Mouse (Mus musculus): Measurements from ENCODE around the gene Mtrf1.

DNA sequence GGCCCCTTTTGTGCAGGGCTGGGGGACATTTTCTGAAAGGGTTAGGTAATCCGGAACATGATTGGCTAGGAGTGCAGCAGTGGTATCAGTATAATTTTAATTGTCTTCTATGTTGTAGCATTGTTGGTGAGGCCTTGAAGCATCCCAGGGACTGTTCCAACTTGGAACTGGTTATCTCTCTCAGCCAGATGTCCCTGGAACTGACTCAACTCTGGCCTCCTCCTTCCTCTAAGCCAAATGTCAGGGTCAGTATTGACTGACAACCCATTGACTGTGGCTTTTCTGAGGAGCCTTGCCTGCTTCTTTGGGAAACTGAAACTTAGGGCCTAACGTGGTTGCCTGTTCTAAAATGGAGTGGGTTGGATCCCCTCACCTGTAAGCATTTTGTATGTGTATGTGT is 43.1 kb downstream of the Mtrf1 start:
- TF ChIP-seq CTCF (IDR thresholded peaks at IDR 0.05; ENCODE audit: low read depth), result no peak
- no peak for TF ChIP-seq EP300 (IDR thresholded peaks at IDR 0.05; ENCODE audit: low read depth)
